Mouse (Mus musculus) G1E (cell line): ENCODE data around the gene Trib3. TPM values are rescaled to one million over a fixed set of nuclear protein-coding genes. Genes with fewer than 3 reads are reported as not detected.
A peak's percentile ranks its signal among the peaks of the same experiment; 100 is the strongest.

ENCODE experiments used
- ATAC-seq: 2 replicates; pipeline ENCODE4 v1.8.0; 2016; ENCODE audit warnings: mild to moderate bottlenecking; ENCODE audit not compliant: insufficient number of reproducible peaks, poor library complexity, low FRiP score, severe bottlenecking; ENCODE audit errors: extremely low read depth
- DNase-seq: peaks from one replicate; pipeline ENCODE4 v3.0.0; 2012; ENCODE audit warnings: low spot score
- H3K27me3 ChIP-seq: 2 replicates; pipeline ENCODE4 v1.6.1; 2012; ENCODE audit warnings: mild to moderate bottlenecking, low read length, inconsistent platforms; ENCODE audit not compliant: insufficient read depth
- H3K36me3 ChIP-seq: replicated peaks from 2 replicates; pipeline ENCODE3; 2012; ENCODE audit warnings: mild to moderate bottlenecking, inconsistent platforms
- H3K4me1 ChIP-seq: 2 replicates; pipeline ENCODE4 v1.6.1; 2012; ENCODE audit warnings: low read depth, low read length, inconsistent platforms, mixed read lengths; ENCODE audit not compliant: insufficient read depth
- H3K4me3 ChIP-seq: 2 replicates; pipeline ENCODE4 v1.5.1; 2012; ENCODE audit warnings: low read depth, mild to moderate bottlenecking, inconsistent platforms, low read length, moderate library complexity, mixed read lengths
- H3K9me3 ChIP-seq: replicated peaks from 2 replicates; pipeline ENCODE4 v1.6.1; 2012; ENCODE audit warnings: inconsistent platforms
- CTCF ChIP-seq: IDR thresholded peaks from 2 replicates; pipeline ENCODE4 v1.5.1; 2012; ENCODE audit warnings: low read depth, low read length, inconsistent platforms, mixed read lengths
- GATA1 ChIP-seq: IDR thresholded peaks from 2 replicates; pipeline ENCODE4 v1.6.1; 2012; ENCODE audit warnings: borderline replicate concordance, low read length, inconsistent platforms, mixed read lengths
- GATA2 ChIP-seq: IDR thresholded peaks from 2 replicates; pipeline ENCODE4 v1.6.1; 2012; ENCODE audit warnings: low read depth, low read length, inconsistent platforms, borderline replicate concordance
- POLR2AphosphoS5 ChIP-seq: IDR thresholded peaks from 2 replicates; pipeline ENCODE4 v1.6.1; 2012; ENCODE audit warnings: low read depth, low read length, inconsistent platforms; ENCODE audit not compliant: insufficient replicate concordance
- TAL1 ChIP-seq: conservative IDR thresholded peaks from 2 replicates; pipeline ENCODE4 v1.6.1; 2012; ENCODE audit warnings: low read depth, low read length, inconsistent platforms, mixed read lengths
- polyA plus RNA-seq: library from polyadenylated mRNA; stranded (reverse); fragments of >175 nt; gene quantifications from 2 replicates; pipeline ENCODE4 v1.2.3, GENCODE M21; 2012
- total RNA-seq, 2 experiments: library from RNA; stranded (forward) in 1 of 2; stranded (reverse) in 1 of 2; fragments of 200-1000 nt in 1 of 2; fragments of >200 nt in 1 of 2; fragmentation: Nextera tagmentation in 1 of 2; gene quantifications; 2 replicates each; pipeline ENCODE4 v1.2.3; 2014 to 2017

The Trib3 gene
- total and polyA plus RNA-seq, 3 experiments: 2.1 to 24.5 (median 17.8) TPM

GRCm38 (mm10) chr2:152330858-152331423, 12.9 kb downstream of the Trib3 start:
- no peaks in the 10 kb centered on the region for H3K27me3 ChIP-seq
- peaks cover 53% of the 10 kb centered on the region for H3K36me3 ChIP-seq
- ATAC-seq: no peak
- H3K4me1 ChIP-seq: peaks cover 75% of the 10 kb centered on the region
- no peaks in the 10 kb centered on the region for H3K9me3 ChIP-seq
- peak overlapping the region; percentile 91 for H3K4me3 ChIP-seq
- DNase-seq: no peak
- TF ChIP-seq GATA2 (no peak), CTCF (no peak), TAL1 (no peak), POLR2AphosphoS5 (no peak)

GRCm38 (mm10) chr2:152327980-152328379, 15.9 kb downstream of the Trib3 start:
- peaks cover 81% of the 10 kb centered on the region for H3K36me3 ChIP-seq
- peaks cover 66% of the 10 kb centered on the region for H3K4me1 ChIP-seq
- no peak for DNase-seq
- no peak for ATAC-seq
- no peaks in the 10 kb centered on the region for H3K27me3 ChIP-seq
- no peak overlapping the region for H3K4me3 ChIP-seq
- no peaks in the 10 kb centered on the region for H3K9me3 ChIP-seq
- no peak for TF ChIP-seq CTCF
- TF ChIP-seq POLR2AphosphoS5: no peak
- TF ChIP-seq GATA2: no peak
- no peak for TF ChIP-seq TAL1
- no peak for TF ChIP-seq GATA1

GRCm38 (mm10) chr2:152326654-152327053, 17.2 kb downstream of the Trib3 start:
- DNase-seq (no peak), ATAC-seq (no peak)
- no peak overlapping the region for H3K4me3 ChIP-seq
- no peak for TF ChIP-seq GATA1
- no peak for TF ChIP-seq POLR2AphosphoS5
- no peak for TF ChIP-seq TAL1
- TF ChIP-seq GATA2: no peak
- no peaks in the 10 kb centered on the region for H3K9me3 ChIP-seq
- H3K4me1 ChIP-seq: peaks cover 67% of the 10 kb centered on the region
- peaks cover 94% of the 10 kb centered on the region for H3K36me3 ChIP-seq
- no peaks in the 10 kb centered on the region for H3K27me3 ChIP-seq

GRCm38 (mm10) chr2:152326157-152326556, 17.7 kb downstream of the Trib3 start:
- TF ChIP-seq POLR2AphosphoS5 (no peak), TAL1 (no peak)
- H3K36me3 ChIP-seq: peaks cover 99% of the 10 kb centered on the region
- DNase-seq (no peak), ATAC-seq (no peak)
- peaks cover 68% of the 10 kb centered on the region for H3K4me1 ChIP-seq
- no peaks in the 10 kb centered on the region for H3K27me3 ChIP-seq
- no peaks in the 10 kb centered on the region for H3K9me3 ChIP-seq
- H3K4me3 ChIP-seq: no peak overlapping the region

- ATAC-seq (no peak), DNase-seq (no peak)
- Histone ChIP-seq H3K27me3 (no peaks in the 10 kb centered on the region), H3K9me3 (no peaks in the 10 kb centered on the region), H3K36me3 (peaks cover 99% of the 10 kb centered on the region), H3K4me3 (no peak overlapping the region), H3K4me1 (peaks cover 55% of the 10 kb centered on the region)
- TF ChIP-seq POLR2AphosphoS5 (no peak), GATA1 (no peak), TAL1 (no peak), GATA2 (no peak), CTCF (no peak)
Measured at GRCm38 (mm10) chr2:152324842-152325241, 19.0 kb downstream of the Trib3 start.

DNA sequence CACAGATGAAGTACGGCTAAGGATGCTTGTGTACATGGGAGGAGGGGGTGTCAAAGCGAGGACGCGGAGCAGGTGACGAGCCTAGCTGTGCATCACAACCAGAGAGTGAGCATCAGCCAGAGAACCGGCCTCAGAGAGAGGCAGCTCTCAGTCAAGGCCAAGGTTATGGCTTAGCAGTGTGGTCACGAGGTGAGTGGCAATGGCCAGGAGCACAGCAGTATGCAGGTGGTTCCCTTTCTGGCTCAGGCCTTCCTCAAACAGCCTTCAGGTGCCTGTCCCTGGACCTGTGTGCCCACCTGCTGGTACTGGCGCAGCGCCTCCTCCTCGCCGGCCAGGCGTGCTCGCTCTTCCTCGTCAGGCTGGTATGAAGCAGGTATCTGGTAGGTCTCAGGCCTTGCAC, 19.9 kb downstream of the Trib3 start:
- H3K9me3 ChIP-seq: no peaks in the 10 kb centered on the region
- no peak for DNase-seq
- 0 out of 2 replicates have a peak, but pooled peaks have one; percentile 4 for ATAC-seq
- peaks cover 47% of the 10 kb centered on the region for H3K4me1 ChIP-seq
- H3K27me3 ChIP-seq: no peaks in the 10 kb centered on the region
- TF ChIP-seq GATA1 (no peak), CTCF (no peak), GATA2 (no peak), POLR2AphosphoS5 (no peak), TAL1 (no peak)
- no peak overlapping the region for H3K4me3 ChIP-seq
- H3K36me3 ChIP-seq: peaks cover 99% of the 10 kb centered on the region

DNA sequence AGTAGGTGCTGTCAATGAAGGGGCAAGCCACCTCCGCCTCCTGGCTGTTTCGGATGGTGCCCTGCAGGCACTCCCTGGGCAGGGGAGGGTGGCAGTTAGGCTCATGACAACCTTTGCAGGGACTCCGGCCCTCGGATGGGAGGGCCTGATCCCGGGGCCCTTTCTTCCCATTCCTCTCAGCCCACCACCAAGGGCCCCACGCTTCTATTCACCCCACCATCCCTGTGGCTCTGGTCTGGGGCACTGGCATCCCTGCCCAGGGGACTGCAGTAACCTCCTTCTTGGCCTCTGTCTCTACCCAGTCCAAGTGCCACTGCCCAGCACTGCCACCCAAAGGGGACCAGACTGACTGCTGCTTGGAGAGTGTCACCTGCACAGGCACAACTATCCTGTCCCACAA, 21.6 kb downstream of the Trib3 start:
- Histone ChIP-seq H3K9me3 (no peaks in the 10 kb centered on the region), H3K4me3 (no peak overlapping the region), H3K27me3 (no peaks in the 10 kb centered on the region), H3K36me3 (peaks cover 98% of the 10 kb centered on the region), H3K4me1 (peaks cover 36% of the 10 kb centered on the region)
- DNase-seq (no peak), ATAC-seq (no peak)
- TF ChIP-seq POLR2AphosphoS5 (no peak), CTCF (no peak), GATA2 (no peak), GATA1 (no peak), TAL1 (no peak)
